ENCODE assay signal across 8 mouse cellular contexts in the genomic region with DNA sequence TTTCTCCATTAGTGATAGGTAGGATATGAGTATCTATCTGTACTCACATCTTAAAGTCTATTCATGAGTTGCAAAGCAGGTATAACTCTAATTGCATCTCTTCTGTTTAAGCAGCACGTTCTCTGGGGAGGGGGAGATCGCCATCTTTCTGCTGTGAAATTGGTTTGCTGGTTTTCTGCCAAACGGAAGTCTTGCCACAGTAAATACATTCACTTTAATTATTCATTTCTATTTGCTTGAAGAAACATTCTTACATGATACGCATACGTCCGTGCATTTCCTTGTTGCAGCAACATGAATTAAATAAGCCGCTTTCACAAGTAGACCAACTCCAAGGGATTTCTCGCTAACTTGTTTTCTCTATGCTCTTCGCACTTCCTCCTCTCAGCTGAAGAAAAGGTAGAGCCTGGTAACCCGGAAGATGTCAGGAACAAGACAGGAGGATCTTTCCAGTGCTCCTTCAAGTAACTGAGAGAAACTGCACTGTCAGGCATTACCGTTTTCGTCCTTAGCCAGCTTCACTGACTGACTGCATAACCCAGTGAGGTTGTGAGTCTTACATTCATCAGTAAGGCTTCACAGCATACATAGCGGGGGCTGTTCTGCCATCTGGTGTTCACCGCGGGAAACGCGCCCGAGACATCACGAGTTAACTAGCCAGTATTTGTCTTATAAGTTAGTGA. TPM values are rescaled to one million over a fixed set of nuclear protein-coding genes. Genes with fewer than 3 reads are reported as not detected.
DNase-seq lines count a peak whose midpoint lies in the region; ATAC-seq and TF ChIP-seq lines count a peak whose summit lies in the region.

No protein-coding gene starts in this region.

- no peak overlapping the region for H3K4me2 ChIP-seq in heart, embryonic 12.5 days
- H3K4me2 ChIP-seq in intestine, postnatal 0 days (replicated peaks; ENCODE audit: low read depth) = peak overlapping the region; percentile 28; the same call in 1 of the 2 replicates
- H3K4me2 ChIP-seq in midbrain, embryonic 13.5 days (replicated peaks) = no peak overlapping the region

- no peak overlapping the region for H3K4me3 ChIP-seq in heart, embryonic 12.5 days
- H3K4me3 ChIP-seq in intestine, postnatal 0 days (ENCODE audit: low read depth, low read length) = no peak overlapping the region
- no peak overlapping the region for H3K4me3 ChIP-seq in midbrain, embryonic 13.5 days (replicated peaks)
- no peak overlapping the region for H3K4me3 ChIP-seq in small intestine, adult 2 months (ENCODE audit: low read depth, low read length)

- no peaks in the 10 kb centered on the region for H3K9me3 ChIP-seq in heart, embryonic 12.5 days (replicated peaks)
- no peaks in the 10 kb centered on the region for H3K9me3 ChIP-seq in intestine, postnatal 0 days (ENCODE audit: control insufficient read depth)
- H3K9me3 ChIP-seq in midbrain, embryonic 13.5 days = no peaks in the 10 kb centered on the region

- H3K27me3 ChIP-seq in heart, embryonic 12.5 days (replicated peaks) = peaks cover 5% of the 10 kb centered on the region; the same call in 1 of the 2 replicates
- H3K27me3 ChIP-seq in intestine, postnatal 0 days (replicated peaks; ENCODE audit: control insufficient read depth, insufficient read depth, low read length) = no peaks in the 10 kb centered on the region
- no peaks in the 10 kb centered on the region for H3K27me3 ChIP-seq in midbrain, embryonic 13.5 days
- no peaks in the 10 kb centered on the region for H3K27me3 ChIP-seq in small intestine, adult 2 months (ENCODE audit: control insufficient read depth, insufficient read depth, low read length)

- no peaks in the 10 kb centered on the region for H3K36me3 ChIP-seq in heart, embryonic 12.5 days
- no peaks in the 10 kb centered on the region for H3K36me3 ChIP-seq in intestine, postnatal 0 days (ENCODE audit: control insufficient read depth, insufficient read depth)
- no peaks in the 10 kb centered on the region for H3K36me3 ChIP-seq in midbrain, embryonic 13.5 days
- H3K36me3 ChIP-seq in small intestine, adult 2 months (ENCODE audit: control insufficient read depth, insufficient read depth, low read length) = no peaks in the 10 kb centered on the region

- intact Hi-C loops in gastrocnemius, postnatal 36 days (cut with DNase I) = loop anchor here (2.0 kb wide), 2 partner anchors 249 to 353 kb away; no protein-coding TSS in a partner anchor
- intact Hi-C loops in left cerebral cortex, postnatal 25 days (cut with DNase I) = loop anchor here (2.0 kb wide), 2 partner anchors 249 to 347 kb away; no protein-coding TSS in a partner anchor

- no peak for TF ChIP-seq POLR2A in small intestine, adult 2 months (IDR thresholded peaks at IDR 0.05; ENCODE audit: low read depth, low read length)

- peak; percentile 94 for DNase-seq in heart, adult 11 months
- peak; percentile 93 for DNase-seq in embryo, embryonic 10 days (ENCODE audit: low spot score)
- DNase-seq in gastrocnemius, postnatal 36 days = peak; percentile 64 to 77
- peak; percentile 79 to 93 for DNase-seq in left cerebral cortex, postnatal 25 days (ENCODE audit: low spot score in 2 of 2)

- no peak overlapping the region for H3K27ac ChIP-seq in heart, embryonic 12.5 days (ENCODE audit: poor library complexity, severe bottlenecking)
- no peak overlapping the region for H3K27ac ChIP-seq in intestine, postnatal 0 days (ENCODE audit: low read depth, low read length)
- H3K27ac ChIP-seq in midbrain, embryonic 13.5 days = no peak overlapping the region
- peak overlapping the region; percentile 61 for H3K27ac ChIP-seq in small intestine, adult 2 months (ENCODE audit: insufficient read depth, low read depth, low read length)

- TF ChIP-seq CTCF in intestine, postnatal 0 days (IDR thresholded peaks at IDR 0.05; ENCODE audit: low read depth) = peak; percentile 97
- TF ChIP-seq CTCF in small intestine, adult 2 months (IDR thresholded peaks at IDR 0.05; ENCODE audit: extremely low read depth, insufficient read length, insufficient replicate concordance, low read depth, low read length) = peak; percentile 92

- H3K4me1 ChIP-seq in heart, embryonic 12.5 days (replicated peaks) = no peaks in the 10 kb centered on the region
- no peaks in the 10 kb centered on the region for H3K4me1 ChIP-seq in intestine, postnatal 0 days (replicated peaks; ENCODE audit: control insufficient read depth, insufficient read depth, low read length)
- no peaks in the 10 kb centered on the region for H3K4me1 ChIP-seq in midbrain, embryonic 13.5 days (replicated peaks)
- no peaks in the 10 kb centered on the region for H3K4me1 ChIP-seq in small intestine, adult 2 months (ENCODE audit: control insufficient read depth, insufficient read depth, insufficient read length, low read length)

- 40% methylated on average over 19 of the region's 19 CpGs for WGBS in heart, embryonic 12.5 days
- WGBS in intestine, postnatal 0 days = 30% methylated on average over 19 of the region's 19 CpGs
- WGBS in midbrain, embryonic 13.5 days = 39% methylated on average over 19 of the region's 19 CpGs
- WGBS in small intestine, adult 2 months = 12% methylated on average over 19 of the region's 19 CpGs

- no peak overlapping the region for H3K9ac ChIP-seq in heart, embryonic 12.5 days
- H3K9ac ChIP-seq in intestine, postnatal 0 days (ENCODE audit: low read depth, low read length) = no peak overlapping the region
- H3K9ac ChIP-seq in midbrain, embryonic 13.5 days (replicated peaks) = no peak overlapping the region

- ATAC-seq in heart, embryonic 12.5 days (ENCODE audit: insufficient number of reproducible peaks, low FRiP score) = no peak
- peak; percentile 80 for ATAC-seq in intestine, postnatal 0 days
- ATAC-seq in midbrain, embryonic 13.5 days = peak; percentile 86

RNA-seq across cellular contexts. Expression of a gene that starts 34.1 kb away (rescaled TPM):
- polyA plus RNA-seq in heart, embryonic 12.5 days (2016; fragmentation: Nextera tagmentation; extraction: Ambion mirVana) = 17.0 and 18.8 TPM in 2 replicates
- total RNA-seq in gastrocnemius, postnatal 36 days (2021) = 10 to 100 TPM; 57.7 to 61.2 TPM
- 14.5 and 15.0 TPM in 2 replicates for polyA plus RNA-seq in intestine, postnatal 0 days (2015; fragmentation: Nextera tagmentation; extraction: Ambion mirVana)
- 100 to 1,000 TPM; 172 TPM for total RNA-seq in left cerebral cortex, postnatal 25 days (2021)
- polyA plus RNA-seq in midbrain, embryonic 13.5 days (2015; fragmentation: Nextera tagmentation; extraction: Ambion mirVana) = 3.3 and 4.6 TPM in 2 replicates
- polyA plus RNA-seq in small intestine, adult 2 months (2012; rRNA removed) = 4.7 and 13.9 TPM in 2 replicates

RNA-seq across cellular contexts. Expression of a gene that starts 34.7 kb away (rescaled TPM):
- polyA plus RNA-seq in heart, embryonic 12.5 days (2016; fragmentation: Nextera tagmentation; extraction: Ambion mirVana) = 0.21 and 0.24 TPM in 2 replicates
- 1 to 10 TPM in 1 of 2 experiments, under 1 TPM in 1; 0.99 to 1.0 TPM for total RNA-seq in gastrocnemius, postnatal 36 days (2021)
- 0.77 and 0.94 TPM in 2 replicates for polyA plus RNA-seq in intestine, postnatal 0 days (2015; fragmentation: Nextera tagmentation; extraction: Ambion mirVana)
- total RNA-seq in left cerebral cortex, postnatal 25 days (2021) = under 1 TPM; 0.46 to 0.64 TPM
- polyA plus RNA-seq in midbrain, embryonic 13.5 days (2015; fragmentation: Nextera tagmentation; extraction: Ambion mirVana) = 0.13 TPM in 1 of 2 replicates, not detected in the other
- polyA plus RNA-seq in small intestine, adult 2 months (2012; rRNA removed) = 3.4 TPM in 1 of 2 replicates, not detected in the other

RNA-seq across cellular contexts. Expression of a gene that starts 47.2 kb away (rescaled TPM):
- polyA plus RNA-seq in heart, embryonic 12.5 days (2016; fragmentation: Nextera tagmentation; extraction: Ambion mirVana) = 7.9 and 8.7 TPM in 2 replicates
- 1 to 10 TPM; 1.9 to 2.2 TPM for total RNA-seq in gastrocnemius, postnatal 36 days (2021)
- 3.8 and 3.9 TPM in 2 replicates for polyA plus RNA-seq in intestine, postnatal 0 days (2015; fragmentation: Nextera tagmentation; extraction: Ambion mirVana)
- total RNA-seq in left cerebral cortex, postnatal 25 days (2021) = 1 to 10 TPM; 5.8 to 9.0 TPM
- 35.7 and 37.8 TPM in 2 replicates for polyA plus RNA-seq in midbrain, embryonic 13.5 days (2015; fragmentation: Nextera tagmentation; extraction: Ambion mirVana)
- polyA plus RNA-seq in small intestine, adult 2 months (2012; rRNA removed) = 0.19 TPM in 2 replicates
